Mouse (Mus musculus) embryonic facial prominence, embryonic 14.5 days (tissue): ENCODE measurements around the gene Nags. TPM values are rescaled to one million over a fixed set of nuclear protein-coding genes. Genes with fewer than 3 reads are reported as not detected.
A peak's percentile ranks its signal among the peaks of the same experiment; 100 is the strongest.

Experiments used
- ATAC-seq: fragments of 200-750 bp; cut with Nextera tagmentation; 2 replicates; pipeline ENCODE4 v1.8.0; 2017; ENCODE audit warnings: low read depth, moderate number of reproducible peaks, moderate TSS enrichment
- DNase-seq: peaks from one replicate; pipeline ENCODE4 v3.0.0-alpha.2; 2015; ENCODE audit warnings: low spot score
- H3K27ac ChIP-seq: fragments of 300-500 bp; sonication (generic); replicated peaks from 2 replicates; pipeline ENCODE4 v1.5.1; 2014; ENCODE audit warnings: low read depth, mild to moderate bottlenecking, low read length, moderate library complexity
- H3K27me3 ChIP-seq: fragments of 300-500 bp; sonication (generic); replicated peaks from 2 replicates; pipeline ENCODE4 v1.6.1; 2014; ENCODE audit warnings: low read length; ENCODE audit not compliant: control insufficient read depth, insufficient read depth
- H3K36me3 ChIP-seq: fragments of 300-500 bp; sonication (generic); 2 replicates; pipeline ENCODE4 v1.6.1; 2014; ENCODE audit warnings: low read length, mixed read lengths; ENCODE audit not compliant: control insufficient read depth, insufficient read depth
- H3K4me1 ChIP-seq: fragments of 300-500 bp; sonication (generic); 2 replicates; pipeline ENCODE4 v1.6.1; 2014; ENCODE audit warnings: antibody characterized with exemption, low read length; ENCODE audit not compliant: control insufficient read depth, insufficient read depth
- H3K4me2 ChIP-seq: fragments of 300-500 bp; sonication (generic); 2 replicates; pipeline ENCODE4 v1.6.1; 2014; ENCODE audit warnings: low read depth, mild to moderate bottlenecking, low read length, moderate library complexity, mixed read lengths
- H3K4me3 ChIP-seq: fragments of 300-500 bp; sonication (generic); 2 replicates; pipeline ENCODE4 v1.5.1; 2014; ENCODE audit warnings: low read depth, mild to moderate bottlenecking, low read length
- H3K9ac ChIP-seq: fragments of 300-500 bp; sonication (generic); 2 replicates; pipeline ENCODE4 v1.6.1; 2014; ENCODE audit warnings: low read depth, mild to moderate bottlenecking, low read length, moderate library complexity, mixed read lengths
- H3K9me3 ChIP-seq: fragments of 300-500 bp; sonication (generic); 2 replicates; pipeline ENCODE4 v1.6.1; 2016; ENCODE audit warnings: low read length; ENCODE audit not compliant: control insufficient read depth
- WGBS: fragments of 180-500 bp; shearing (Covaris S2); extraction: QIAGEN DNeasy Blood & Tissue Kit; methylation state at CpG from one replicate; pipeline ENCODE4 v1.1.7; 2014; 5-methylcytosine and 5-hydroxymethylcytosine counted together
- polyA plus RNA-seq: library from polyadenylated mRNA; unstranded; fragments of >200 nt; fragmentation: Nextera tagmentation; extraction: Ambion mirVana; gene quantifications from 2 replicates; pipeline ENCODE4 v1.2.1, GENCODE M21; 2014

Gene Nags
- polyA plus RNA-seq, 1 experiment from 2014 or later, result 0.49 TPM

DNA sequence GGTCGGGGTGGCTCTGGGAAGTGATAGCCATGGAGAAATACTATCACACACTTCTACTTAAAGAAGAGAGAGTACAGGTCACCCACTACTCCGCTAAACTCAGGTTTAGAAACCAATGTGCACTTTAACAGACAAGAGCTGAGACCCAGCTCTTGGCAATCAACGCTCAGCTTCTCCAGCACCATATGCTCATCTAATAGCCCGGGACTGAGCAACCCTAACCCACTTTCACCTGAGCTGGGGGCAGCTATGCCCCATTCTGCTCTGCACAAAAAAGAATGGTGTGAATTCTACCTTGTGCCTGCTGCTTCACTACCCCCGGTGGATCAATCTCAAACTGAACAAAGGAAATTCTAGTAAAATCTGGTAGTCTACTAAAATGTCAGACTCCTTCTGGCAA, 22.2 kb downstream of the Nags start:
- Histone ChIP-seq H3K36me3 (peaks cover 72% of the 10 kb centered on the region), H3K9me3 (no peaks in the 10 kb centered on the region), H3K27me3 (no peaks in the 10 kb centered on the region), H3K4me1 (no peaks in the 10 kb centered on the region), H3K9ac (no peak overlapping the region), H3K4me2 (no peak overlapping the region), H3K27ac (no peak overlapping the region), H3K4me3 (no peak overlapping the region)
- no peak for ATAC-seq
- no peak for DNase-seq
- WGBS, result 94% methylated on average over 5 of the region's 5 CpGs

DNA sequence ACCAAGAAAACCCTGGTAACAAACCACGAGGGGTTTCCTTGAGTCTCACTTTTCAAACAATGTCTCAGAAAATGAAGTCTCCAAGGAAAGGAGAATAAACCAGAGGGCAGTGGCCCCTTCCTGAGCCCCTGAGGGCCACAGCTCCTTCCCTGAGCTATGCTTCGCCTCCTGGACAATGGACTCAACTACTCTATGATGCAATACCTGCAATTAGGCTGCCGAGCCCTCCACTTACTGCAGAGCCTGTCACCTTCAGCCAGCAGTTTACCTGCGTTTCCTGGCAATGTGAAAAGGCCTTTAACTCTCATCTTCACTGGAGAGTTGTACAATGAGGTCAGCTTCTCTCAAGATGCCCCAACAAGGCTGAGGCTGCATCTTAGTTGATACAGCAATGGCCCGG, 23.4 kb downstream of the Nags start:
- no peaks in the 10 kb centered on the region for H3K4me1 ChIP-seq
- no peak for ATAC-seq
- WGBS, result 84% methylated on average over 5 of the region's 5 CpGs
- peaks cover 62% of the 10 kb centered on the region for H3K36me3 ChIP-seq
- no peak overlapping the region for H3K4me2 ChIP-seq
- no peaks in the 10 kb centered on the region for H3K9me3 ChIP-seq
- no peak overlapping the region for H3K9ac ChIP-seq
- DNase-seq, result no peak
- no peaks in the 10 kb centered on the region for H3K27me3 ChIP-seq
- no peak overlapping the region for H3K4me3 ChIP-seq
- H3K27ac ChIP-seq, result no peak overlapping the region

DNA sequence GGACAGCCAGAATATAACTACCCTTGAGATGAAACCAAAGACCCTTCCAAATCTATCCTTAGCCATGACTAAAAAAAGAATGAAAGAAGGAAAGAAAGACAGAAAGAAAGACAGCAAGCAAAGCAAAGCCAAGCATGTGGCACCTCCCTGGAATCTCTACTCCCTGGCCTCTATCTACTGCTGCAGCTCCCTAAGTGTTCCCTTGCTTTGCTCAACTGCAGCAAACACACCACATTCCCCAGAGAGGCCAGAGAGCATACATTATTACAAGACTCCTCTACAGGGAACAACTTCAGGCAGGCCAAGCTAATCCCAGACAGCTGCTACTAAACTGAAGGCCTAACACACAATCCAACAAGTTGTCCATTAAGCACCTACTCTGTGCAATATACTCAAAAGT, 34.5 kb downstream of the Nags start:
- Histone ChIP-seq H3K9me3 (no peaks in the 10 kb centered on the region), H3K9ac (no peak overlapping the region), H3K4me3 (no peak overlapping the region), H3K4me2 (no peak overlapping the region), H3K36me3 (peaks cover 71% of the 10 kb centered on the region), H3K4me1 (peaks cover 8% of the 10 kb centered on the region; the same call in 1 of the 2 replicates), H3K27ac (no peak overlapping the region), H3K27me3 (no peaks in the 10 kb centered on the region)
- ATAC-seq (no peak), DNase-seq (peak; percentile 34)

DNA sequence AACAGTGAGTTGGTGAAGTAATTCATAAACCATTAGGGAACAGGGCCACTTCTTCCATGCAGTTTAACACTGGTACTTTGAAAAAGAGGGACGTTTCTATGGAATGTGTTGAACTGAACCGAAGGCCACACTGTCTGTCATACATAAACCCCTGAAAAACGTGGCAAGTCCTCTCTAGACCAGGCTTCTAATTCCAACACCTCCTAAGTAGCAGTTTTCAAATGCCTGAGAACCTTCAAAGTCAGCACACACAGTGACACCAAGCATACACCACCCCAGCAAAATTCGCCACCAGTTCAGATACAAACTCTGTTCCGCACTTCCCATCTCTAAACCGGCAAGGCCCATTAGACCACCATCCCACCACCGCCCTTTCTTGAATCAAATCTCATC, 38.9 kb downstream of the Nags start:
- Histone ChIP-seq H3K9ac (peak overlapping the region; percentile 95), H3K36me3 (peaks cover 34% of the 10 kb centered on the region), H3K4me2 (peak overlapping the region; percentile 78), H3K27ac (peak overlapping the region; percentile 95), H3K9me3 (no peaks in the 10 kb centered on the region), H3K4me1 (peaks cover 13% of the 10 kb centered on the region), H3K27me3 (no peaks in the 10 kb centered on the region), H3K4me3 (peak overlapping the region; percentile 93)
- WGBS, result 4% methylated on average over 7 of the region's 7 CpGs
- DNase-seq (no peak), ATAC-seq (no peak)

DNA sequence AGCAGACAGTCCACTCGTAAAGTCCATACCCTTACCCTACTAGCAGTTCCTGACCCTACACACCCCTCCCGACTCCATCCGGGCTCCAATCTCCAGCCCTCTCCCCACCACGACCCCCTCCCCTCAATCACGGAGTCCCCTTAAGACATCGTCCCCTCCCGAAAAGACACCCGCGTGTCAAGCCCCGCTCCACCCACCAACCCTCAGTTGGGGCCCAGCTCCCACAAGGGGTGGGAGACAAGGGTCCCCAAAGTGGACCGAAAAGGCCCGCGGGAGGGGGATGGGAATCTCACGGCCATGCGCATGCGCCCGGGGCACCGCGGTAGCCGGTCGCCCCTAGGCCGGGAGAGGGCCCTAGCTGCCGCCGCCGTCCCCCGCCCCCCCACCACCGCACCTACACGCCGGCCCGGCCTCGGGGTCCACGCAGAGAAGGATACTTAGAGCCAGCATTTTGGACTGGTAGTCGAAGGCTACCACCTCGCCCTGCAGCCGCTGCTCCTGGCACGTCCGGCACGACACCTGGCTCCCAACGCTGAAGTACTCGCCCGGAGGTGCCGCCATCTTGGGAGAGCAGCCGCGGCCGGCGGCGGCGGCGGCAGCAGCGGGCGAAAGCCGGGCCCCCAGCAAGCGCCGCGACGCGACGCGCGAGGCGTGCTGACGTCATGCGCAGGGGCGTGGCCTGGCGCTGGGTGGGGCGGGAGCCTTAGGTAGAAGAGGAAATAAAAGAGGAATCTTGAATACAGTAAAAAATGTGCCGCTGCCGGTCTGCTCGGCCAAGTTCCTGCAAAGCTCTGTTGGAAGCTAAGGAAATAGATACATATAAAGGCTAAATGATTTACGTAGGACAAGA, 39.6 kb downstream of the Nags start, which contains the start of gene Lsm12:
Gene Lsm12, minus strand, starts transcription at position 651 of the 850 bp plus-strand sequence.
- DNase-seq, result peak; percentile 95
- Histone ChIP-seq H3K4me1 (peaks cover 13% of the 10 kb centered on the region), H3K27ac (peak within 1 kb of the TSS; percentile 95), H3K4me2 (peak within 1 kb of the TSS; percentile 78), H3K4me3 (peak within 1 kb of the TSS; percentile 93), H3K9ac (peak within 1 kb of the TSS; percentile 95), H3K36me3 (peaks cover 30% of the 10 kb centered on the region), H3K27me3 (no peaks in the 10 kb centered on the region), H3K9me3 (no peaks in the 10 kb centered on the region)
- ATAC-seq, result peak; percentile 87
- under 1% methylated on average over 56 of the region's 70 CpGs for WGBS

DNA sequence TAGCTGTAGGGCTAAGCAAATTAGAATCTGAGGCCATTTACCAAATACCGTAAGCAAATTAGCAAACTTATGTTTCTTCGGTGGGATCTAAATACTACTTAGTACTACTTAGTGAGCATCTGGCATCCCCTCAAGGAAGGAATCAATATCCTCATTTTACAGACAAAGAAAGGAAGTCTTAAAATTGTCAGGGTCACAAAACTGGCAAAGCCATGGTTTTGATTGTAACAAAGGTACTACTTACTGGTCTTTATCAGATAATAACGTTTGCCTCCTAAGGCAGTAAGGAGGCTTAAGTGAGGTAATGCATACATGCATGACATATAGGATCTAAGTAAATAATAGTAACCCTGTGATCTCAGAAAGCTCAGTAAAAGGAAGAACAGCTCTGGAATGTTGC, 40.4 kb downstream of the Nags start:
- 54% methylated on average over 3 of the region's 3 CpGs for WGBS
- peak overlapping the region; percentile 93 for H3K4me3 ChIP-seq
- peak overlapping the region; percentile 95; the same call in 1 of the 2 replicates for H3K9ac ChIP-seq
- ATAC-seq, result no peak
- peaks cover 16% of the 10 kb centered on the region for H3K4me1 ChIP-seq
- H3K27me3 ChIP-seq, result no peaks in the 10 kb centered on the region
- no peak for DNase-seq
- no peaks in the 10 kb centered on the region for H3K9me3 ChIP-seq
- peak overlapping the region; percentile 95 for H3K27ac ChIP-seq
- H3K4me2 ChIP-seq, result peak overlapping the region; percentile 78
- H3K36me3 ChIP-seq, result peaks cover 22% of the 10 kb centered on the region

DNA sequence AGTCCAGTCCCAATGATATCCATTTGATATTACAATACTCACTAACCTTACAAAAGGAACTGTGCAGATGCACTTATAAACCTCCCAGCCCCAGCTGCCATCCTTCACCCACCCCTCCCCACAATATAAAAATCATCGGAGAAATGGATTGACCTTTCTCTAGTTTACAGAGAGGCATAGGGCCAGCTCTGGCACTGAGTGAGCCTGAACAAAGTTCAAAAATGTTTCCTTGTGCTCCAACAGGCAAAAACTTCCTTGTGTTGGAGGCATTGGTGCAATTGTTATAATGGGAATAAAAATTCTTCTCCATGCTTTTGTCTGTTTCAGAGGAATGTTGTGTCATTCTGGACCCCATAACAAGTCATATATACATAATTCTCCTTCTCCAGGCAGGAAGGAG, 40.9 kb downstream of the Nags start:
- H3K4me1 ChIP-seq, result peaks cover 21% of the 10 kb centered on the region
- WGBS, result 69% methylated on average over 1 of the region's 1 CpGs
- no peak overlapping the region for H3K4me3 ChIP-seq
- DNase-seq (no peak), ATAC-seq (no peak)
- H3K27me3 ChIP-seq, result no peaks in the 10 kb centered on the region
- peaks cover 16% of the 10 kb centered on the region for H3K36me3 ChIP-seq
- H3K27ac ChIP-seq, result no peak overlapping the region
- H3K9me3 ChIP-seq, result no peaks in the 10 kb centered on the region
- H3K9ac ChIP-seq, result no peak overlapping the region
- H3K4me2 ChIP-seq, result no peak overlapping the region

DNA sequence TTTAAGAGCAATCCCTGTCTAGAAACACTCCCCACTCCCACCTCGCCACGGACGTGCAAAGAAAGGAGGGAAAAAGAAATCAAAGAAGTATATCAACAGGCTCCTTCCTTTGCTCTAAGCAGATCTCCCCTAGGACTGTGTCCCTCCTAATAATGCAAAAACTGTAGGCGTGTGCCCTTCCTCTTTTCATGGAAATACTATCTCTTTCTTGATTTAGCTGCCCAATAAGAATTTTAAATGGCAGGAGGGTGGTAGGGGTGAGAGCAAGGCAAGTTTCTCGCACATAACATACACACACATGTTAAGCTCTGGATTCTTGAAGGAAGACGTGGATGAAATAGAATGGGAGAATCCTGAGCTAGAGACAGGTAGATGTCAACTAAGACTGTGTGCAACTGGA, 43.7 kb downstream of the Nags start:
- H3K4me1 ChIP-seq, result peaks cover 16% of the 10 kb centered on the region
- peaks cover 7% of the 10 kb centered on the region; the same call in 1 of the 2 replicates for H3K36me3 ChIP-seq
- peak overlapping the region; percentile 61 for H3K4me3 ChIP-seq
- WGBS, result 68% methylated on average over 6 of the region's 6 CpGs
- peak overlapping the region; percentile 65 for H3K27ac ChIP-seq
- no peaks in the 10 kb centered on the region for H3K27me3 ChIP-seq
- H3K9me3 ChIP-seq, result no peaks in the 10 kb centered on the region
- peak overlapping the region; percentile 70 for H3K9ac ChIP-seq
- no peak for ATAC-seq
- H3K4me2 ChIP-seq, result peak overlapping the region; percentile 85
- DNase-seq, result no peak
